Mouse (Mus musculus): Measurements from ENCODE around the gene Pced1b. TPM values are rescaled to one million over a fixed set of nuclear protein-coding genes. Genes with fewer than 3 reads are reported as not detected.
A peak's percentile ranks its signal among the peaks of the same experiment; 100 is the strongest.

Pced1b gene
- polyA plus RNA-seq, 1 experiment from 2014 or later, result 2.3 TPM

- DNase-seq (ENCODE audit: low spot score), result no peak
- H3K27me3 ChIP-seq (replicated peaks; ENCODE audit: low read depth, poor library complexity, severe bottlenecking), result no peaks in the 10 kb centered on the region
- no peak overlapping the region for H3K27ac ChIP-seq (replicated peaks)
- no peaks in the 10 kb centered on the region for H3K36me3 ChIP-seq (replicated peaks)
- H3K9me3 ChIP-seq, result no peaks in the 10 kb centered on the region
- H3K4me1 ChIP-seq, result 0 out of 2 replicates have a peak, but pooled peaks cover 3% of the 10 kb centered on the region
- no peak overlapping the region for H3K4me3 ChIP-seq
- WGBS, result 69% methylated on average over 9 of the region's 9 CpGs
Measured at GRCm38 (mm10) chr15:97307935-97308334, 61.0 kb downstream of the Pced1b start.

GRCm38 (mm10) chr15:97309533-97309932 is 62.6 kb downstream of the Pced1b start:
- 87% methylated on average over 2 of the region's 2 CpGs for WGBS
- no peaks in the 10 kb centered on the region for H3K9me3 ChIP-seq
- H3K4me1 ChIP-seq, result 0 out of 2 replicates have a peak, but pooled peaks cover 3% of the 10 kb centered on the region
- H3K4me3 ChIP-seq, result no peak overlapping the region
- H3K27ac ChIP-seq (replicated peaks), result no peak overlapping the region
- no peaks in the 10 kb centered on the region for H3K27me3 ChIP-seq (replicated peaks; ENCODE audit: low read depth, poor library complexity, severe bottlenecking)
- no peak for DNase-seq (ENCODE audit: low spot score)
- H3K36me3 ChIP-seq (replicated peaks), result no peaks in the 10 kb centered on the region

- Histone ChIP-seq H3K36me3 (replicated peaks) (no peaks in the 10 kb centered on the region), H3K27ac (replicated peaks) (no peak overlapping the region), H3K4me3 (no peak overlapping the region), H3K27me3 (replicated peaks; ENCODE audit: low read depth, poor library complexity, severe bottlenecking) (no peaks in the 10 kb centered on the region), H3K4me1 (0 out of 2 replicates have a peak, but pooled peaks cover 3% of the 10 kb centered on the region), H3K9me3 (no peaks in the 10 kb centered on the region)
- no peak for DNase-seq (ENCODE audit: low spot score)
- WGBS, result 78% methylated on average over 9 of the region's 9 CpGs
Measured at GRCm38 (mm10) chr15:97310251-97310650, 63.3 kb downstream of the Pced1b start.

- no peak for DNase-seq (ENCODE audit: low spot score)
- Histone ChIP-seq H3K36me3 (replicated peaks) (no peaks in the 10 kb centered on the region), H3K4me1 (0 out of 2 replicates have a peak, but pooled peaks cover 3% of the 10 kb centered on the region), H3K9me3 (no peaks in the 10 kb centered on the region), H3K27ac (replicated peaks) (no peak overlapping the region), H3K4me3 (no peak overlapping the region), H3K27me3 (replicated peaks; ENCODE audit: low read depth, poor library complexity, severe bottlenecking) (no peaks in the 10 kb centered on the region)
- 87% methylated on average over 7 of the region's 7 CpGs for WGBS
Measured at GRCm38 (mm10) chr15:97311211-97311610, 64.3 kb downstream of the Pced1b start.

GRCm38 (mm10) chr15:97311937-97312336 is 65.0 kb downstream of the Pced1b start:
- H3K4me3 ChIP-seq, result no peak overlapping the region
- H3K36me3 ChIP-seq (replicated peaks), result no peaks in the 10 kb centered on the region
- no peak overlapping the region for H3K27ac ChIP-seq (replicated peaks)
- H3K4me1 ChIP-seq, result 0 out of 2 replicates have a peak, but pooled peaks cover 3% of the 10 kb centered on the region
- no peak for DNase-seq (ENCODE audit: low spot score)
- 93% methylated on average over 8 of the region's 8 CpGs for WGBS
- H3K27me3 ChIP-seq (replicated peaks; ENCODE audit: low read depth, poor library complexity, severe bottlenecking), result no peaks in the 10 kb centered on the region
- H3K9me3 ChIP-seq, result no peaks in the 10 kb centered on the region

GRCm38 (mm10) chr15:97314720-97315421 is 68.0 kb downstream of the Pced1b start:
- 86% methylated on average over 14 of the region's 14 CpGs for WGBS
- no peak for DNase-seq (ENCODE audit: low spot score)
- H3K4me1 ChIP-seq, result 0 out of 2 replicates have a peak, but pooled peaks cover 3% of the 10 kb centered on the region
- H3K27ac ChIP-seq (replicated peaks), result no peak overlapping the region
- H3K4me3 ChIP-seq, result no peak overlapping the region
- no peaks in the 10 kb centered on the region for H3K36me3 ChIP-seq (replicated peaks)
- no peaks in the 10 kb centered on the region for H3K9me3 ChIP-seq
- H3K27me3 ChIP-seq (replicated peaks; ENCODE audit: low read depth, poor library complexity, severe bottlenecking), result no peaks in the 10 kb centered on the region

GRCm38 (mm10) chr15:97315422-97315757 is 68.5 kb downstream of the Pced1b start:
- 87% methylated on average over 9 of the region's 9 CpGs for WGBS
- DNase-seq (ENCODE audit: low spot score), result no peak
- no peaks in the 10 kb centered on the region for H3K36me3 ChIP-seq (replicated peaks)

GRCm38 (mm10) chr15:97318365-97319001 is 71.6 kb downstream of the Pced1b start:
- WGBS, result 90% methylated on average over 21 of the region's 21 CpGs
- H3K4me3 ChIP-seq, result no peak overlapping the region
- H3K9me3 ChIP-seq, result 0 out of 2 replicates have a peak, but pooled peaks cover 1% of the 10 kb centered on the region

More at GRCm38 (mm10) chr15:97315422-97315757, 68.5 kb downstream of the Pced1b start:
- Histone ChIP-seq H3K4me3 (no peak overlapping the region), H3K27me3 (replicated peaks; ENCODE audit: low read depth, poor library complexity, severe bottlenecking) (no peaks in the 10 kb centered on the region), H3K4me1 (0 out of 2 replicates have a peak, but pooled peaks cover under 1% of the 10 kb centered on the region), H3K9me3 (no peaks in the 10 kb centered on the region), H3K27ac (replicated peaks) (no peak overlapping the region)

GRCm38 (mm10) chr15:97322821-97323220 is 75.9 kb downstream of the Pced1b start:
- DNase-seq (ENCODE audit: low spot score), result no peak
- H3K27me3 ChIP-seq (replicated peaks; ENCODE audit: low read depth, poor library complexity, severe bottlenecking), result no peaks in the 10 kb centered on the region
- 79% methylated on average over 5 of the region's 5 CpGs for whole genome bisulfite sequencing
- no peaks in the 10 kb centered on the region for H3K36me3 ChIP-seq (replicated peaks)
- H3K27ac ChIP-seq (replicated peaks), result no peak overlapping the region
- H3K4me1 ChIP-seq, result no peaks in the 10 kb centered on the region
- no peak overlapping the region for H3K4me3 ChIP-seq
- 0 out of 2 replicates have a peak, but pooled peaks cover 6% of the 10 kb centered on the region for H3K9me3 ChIP-seq

More at GRCm38 (mm10) chr15:97318365-97319001, 71.6 kb downstream of the Pced1b start:
- DNase-seq (ENCODE audit: low spot score), result no peak
- Histone ChIP-seq H3K27ac (replicated peaks) (no peak overlapping the region), H3K27me3 (replicated peaks; ENCODE audit: low read depth, poor library complexity, severe bottlenecking) (no peaks in the 10 kb centered on the region), H3K36me3 (replicated peaks) (no peaks in the 10 kb centered on the region), H3K4me1 (no peaks in the 10 kb centered on the region)

- no peaks in the 10 kb centered on the region for H3K36me3 ChIP-seq (replicated peaks)
- H3K4me3 ChIP-seq, result no peak overlapping the region
- H3K27ac ChIP-seq (replicated peaks), result no peak overlapping the region
- H3K4me1 ChIP-seq, result no peaks in the 10 kb centered on the region
- H3K27me3 ChIP-seq (replicated peaks; ENCODE audit: low read depth, poor library complexity, severe bottlenecking), result no peaks in the 10 kb centered on the region
- no peak for DNase-seq (ENCODE audit: low spot score)
- H3K9me3 ChIP-seq, result 0 out of 2 replicates have a peak, but pooled peaks cover 6% of the 10 kb centered on the region
- 82% methylated on average over 24 of the region's 24 CpGs for WGBS
Measured at GRCm38 (mm10) chr15:97323466-97323865, 76.6 kb downstream of the Pced1b start.

GRCm38 (mm10) chr15:97324311-97324710 is 77.4 kb downstream of the Pced1b start:
- Histone ChIP-seq H3K27me3 (replicated peaks; ENCODE audit: low read depth, poor library complexity, severe bottlenecking) (no peaks in the 10 kb centered on the region), H3K36me3 (replicated peaks) (no peaks in the 10 kb centered on the region), H3K9me3 (0 out of 2 replicates have a peak, but pooled peaks cover 6% of the 10 kb centered on the region), H3K27ac (replicated peaks) (no peak overlapping the region), H3K4me3 (no peak overlapping the region), H3K4me1 (no peaks in the 10 kb centered on the region)
- WGBS, result 73% methylated on average over 9 of the region's 9 CpGs
- no peak for DNase-seq (ENCODE audit: low spot score)

GRCm38 (mm10) chr15:97327500-97328081 is 80.7 kb downstream of the Pced1b start:
- H3K27ac ChIP-seq (replicated peaks), result no peak overlapping the region
- 64% methylated on average over 18 of the region's 18 CpGs for WGBS
- DNase-seq (ENCODE audit: low spot score), result peak; percentile 61
- H3K27me3 ChIP-seq (replicated peaks; ENCODE audit: low read depth, poor library complexity, severe bottlenecking), result no peaks in the 10 kb centered on the region
- H3K4me1 ChIP-seq, result no peaks in the 10 kb centered on the region
- 0 out of 2 replicates have a peak, but pooled peaks cover 6% of the 10 kb centered on the region for H3K9me3 ChIP-seq
- H3K36me3 ChIP-seq (replicated peaks), result no peaks in the 10 kb centered on the region
- H3K4me3 ChIP-seq, result no peak overlapping the region
